Mouse (Mus musculus): ENCODE data around the gene Nfatc3. TPM values are rescaled to one million over a fixed set of nuclear protein-coding genes. Genes with fewer than 3 reads are reported as not detected.

Gene Nfatc3
- polyA plus RNA-seq, 1 experiment from 2014 or later = 4.5 TPM

DNA sequence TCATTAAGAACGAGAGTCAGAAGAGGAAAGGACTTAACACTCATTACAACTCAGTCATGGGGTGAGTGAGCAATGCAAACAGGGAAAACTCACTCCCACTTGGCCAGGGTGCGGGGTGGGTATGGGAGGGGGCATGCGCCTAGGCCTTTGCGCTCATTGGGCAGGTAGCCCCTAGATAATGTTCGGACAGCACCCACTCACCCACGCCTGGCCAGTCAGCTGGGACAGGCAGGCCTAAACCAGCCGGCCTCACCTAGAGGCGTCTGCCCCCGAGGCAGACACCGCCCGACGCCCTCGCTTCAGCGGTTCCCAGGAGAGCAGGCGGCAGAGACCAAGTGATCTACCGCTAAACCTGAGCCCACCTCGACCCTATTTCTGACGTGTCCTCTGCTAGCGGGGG lies 77.0 kb downstream of the Nfatc3 start:
- peak; percentile 2 for ATAC-seq
- Histone ChIP-seq H3K4me2 (ENCODE audit: low read depth, low read length) (peak overlapping the region; percentile 93), H3K27ac (ENCODE audit: low read length) (peak overlapping the region; percentile 77), H3K9ac (ENCODE audit: low read depth, low read length) (peak overlapping the region; percentile 82), H3K36me3 (ENCODE audit: control insufficient read depth, insufficient read depth, low read length) (no peaks in the 10 kb centered on the region; the same call in 1 of the 2 replicates), H3K4me3 (ENCODE audit: low read length) (peak overlapping the region; percentile 65), H3K27me3 (replicated peaks; ENCODE audit: control insufficient read depth, insufficient read depth, low read length) (peaks cover 13% of the 10 kb centered on the region), H3K9me3 (ENCODE audit: control insufficient read depth, low read length) (no peaks in the 10 kb centered on the region), H3K4me1 (ENCODE audit: control insufficient read depth, insufficient read depth, low read length) (peaks cover 17% of the 10 kb centered on the region)
- WGBS = 4% methylated on average over 19 of the region's 19 CpGs

DNA sequence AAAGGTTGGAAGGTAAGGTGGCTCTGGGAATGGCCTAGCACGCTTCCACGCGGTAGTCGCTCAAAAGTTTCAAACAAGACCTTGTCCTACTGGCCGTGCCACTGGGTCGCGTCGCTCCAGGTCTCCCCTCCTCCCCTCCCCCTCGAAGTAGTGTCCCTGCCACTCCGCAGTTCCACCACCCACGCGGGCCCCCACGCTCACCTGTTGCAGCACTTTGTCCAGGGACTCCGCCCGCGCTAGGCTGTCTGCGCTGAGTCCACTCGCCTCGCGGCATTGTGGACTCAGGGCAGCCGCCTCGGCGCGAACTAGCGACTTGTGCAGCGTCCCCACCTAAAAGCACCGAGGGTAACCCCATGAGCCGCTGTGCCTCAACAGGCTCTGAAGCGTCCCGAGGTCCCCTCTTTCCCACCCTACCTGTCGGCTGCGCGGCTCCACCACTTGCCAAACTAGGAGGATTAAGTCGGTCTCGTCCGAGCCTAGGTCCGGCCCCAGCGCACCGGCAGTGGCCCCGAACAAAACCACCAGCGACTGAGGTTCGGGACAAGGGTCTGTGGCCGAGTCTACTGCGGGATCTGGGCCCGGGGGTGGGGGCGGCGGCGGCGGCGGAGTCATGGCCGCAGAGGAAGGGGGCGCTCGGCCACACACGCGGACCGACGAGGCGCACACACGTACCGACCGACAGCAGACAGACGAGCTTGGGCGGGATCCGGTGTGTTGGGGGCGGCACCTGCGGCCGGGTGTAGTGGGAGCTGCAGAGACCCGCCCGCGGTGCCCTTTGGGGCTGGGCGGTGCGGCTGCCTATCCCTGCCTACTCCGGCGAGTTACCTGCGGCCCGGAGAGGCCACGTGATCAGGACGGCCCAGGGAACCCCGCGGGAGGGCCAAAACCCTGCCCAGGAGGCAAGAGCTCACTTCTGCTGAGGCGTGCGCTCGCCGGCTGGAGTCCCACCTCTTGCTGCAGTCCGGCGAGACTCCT lies 77.8 kb downstream of the Nfatc3 start, which contains the start of gene Esrp2:
Esrp2 (minus strand) TSS at position 819 of the 975 bp plus-strand sequence.
- peak; percentile 82 for ATAC-seq
- under 1% methylated on average over 85 of the region's 86 CpGs for WGBS
- Histone ChIP-seq H3K4me1 (ENCODE audit: control insufficient read depth, insufficient read depth, low read length) (peaks cover 20% of the 10 kb centered on the region), H3K27ac (ENCODE audit: low read length) (peak within 1 kb of the TSS; percentile 82), H3K27me3 (replicated peaks; ENCODE audit: control insufficient read depth, insufficient read depth, low read length) (peaks cover 13% of the 10 kb centered on the region), H3K4me2 (ENCODE audit: low read depth, low read length) (peak within 1 kb of the TSS; percentile 93), H3K4me3 (ENCODE audit: low read length) (peak within 1 kb of the TSS; percentile 65), H3K9ac (ENCODE audit: low read depth, low read length) (peak within 1 kb of the TSS; percentile 82), H3K36me3 (ENCODE audit: control insufficient read depth, insufficient read depth, low read length) (no peaks in the 10 kb centered on the region; the same call in 1 of the 2 replicates), H3K9me3 (ENCODE audit: control insufficient read depth, low read length) (no peaks in the 10 kb centered on the region)

DNA sequence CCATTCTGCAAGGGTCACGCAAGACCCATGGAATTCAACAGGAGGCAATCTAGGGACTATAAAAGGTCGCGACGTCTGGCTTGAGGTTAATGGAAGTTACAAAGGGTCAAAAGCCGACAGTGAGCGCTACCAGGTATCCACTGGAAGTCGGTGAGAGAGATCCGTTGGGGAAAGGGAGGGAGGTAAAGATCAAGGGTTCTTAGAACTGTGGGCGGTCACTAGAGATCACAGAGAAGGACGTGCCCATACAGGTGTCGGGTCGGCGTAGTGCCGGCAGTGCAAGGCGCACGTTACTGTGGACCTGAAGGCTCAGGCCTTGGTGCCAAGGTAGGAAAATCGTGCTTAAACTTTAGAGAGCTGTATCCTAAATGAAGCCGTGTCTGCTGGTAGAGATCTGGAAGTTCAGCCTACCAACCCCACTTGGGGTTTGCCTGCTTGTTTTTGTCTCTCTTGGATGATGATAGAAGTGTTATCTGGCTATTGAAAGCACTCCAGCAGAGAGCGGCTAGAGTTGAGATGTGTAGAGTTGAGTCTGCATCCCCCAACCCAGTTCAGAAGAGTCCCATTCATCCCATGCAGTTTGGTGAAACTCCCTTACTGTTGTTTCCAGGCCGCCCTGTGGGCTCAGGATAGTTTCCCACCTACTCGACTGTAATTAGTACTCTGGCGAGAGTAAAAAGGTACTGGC lies 78.7 kb downstream of the Nfatc3 start:
- peak overlapping the region; percentile 82 for H3K27ac ChIP-seq (ENCODE audit: low read length)
- WGBS = 5% methylated on average over 22 of the region's 22 CpGs
- peaks cover 20% of the 10 kb centered on the region for H3K4me1 ChIP-seq (ENCODE audit: control insufficient read depth, insufficient read depth, low read length)
- H3K4me3 ChIP-seq (ENCODE audit: low read length) = peak overlapping the region; percentile 65
- H3K36me3 ChIP-seq (ENCODE audit: control insufficient read depth, insufficient read depth, low read length) = no peaks in the 10 kb centered on the region; the same call in 1 of the 2 replicates
- H3K9ac ChIP-seq (ENCODE audit: low read depth, low read length) = peak overlapping the region; percentile 82
- peaks cover 13% of the 10 kb centered on the region for H3K27me3 ChIP-seq (replicated peaks; ENCODE audit: control insufficient read depth, insufficient read depth, low read length)
- H3K4me2 ChIP-seq (ENCODE audit: low read depth, low read length) = peak overlapping the region; percentile 93
- H3K9me3 ChIP-seq (ENCODE audit: control insufficient read depth, low read length) = no peaks in the 10 kb centered on the region
- ATAC-seq = 0 out of 2 replicates have a peak, but pooled peaks have one; percentile 14

DNA sequence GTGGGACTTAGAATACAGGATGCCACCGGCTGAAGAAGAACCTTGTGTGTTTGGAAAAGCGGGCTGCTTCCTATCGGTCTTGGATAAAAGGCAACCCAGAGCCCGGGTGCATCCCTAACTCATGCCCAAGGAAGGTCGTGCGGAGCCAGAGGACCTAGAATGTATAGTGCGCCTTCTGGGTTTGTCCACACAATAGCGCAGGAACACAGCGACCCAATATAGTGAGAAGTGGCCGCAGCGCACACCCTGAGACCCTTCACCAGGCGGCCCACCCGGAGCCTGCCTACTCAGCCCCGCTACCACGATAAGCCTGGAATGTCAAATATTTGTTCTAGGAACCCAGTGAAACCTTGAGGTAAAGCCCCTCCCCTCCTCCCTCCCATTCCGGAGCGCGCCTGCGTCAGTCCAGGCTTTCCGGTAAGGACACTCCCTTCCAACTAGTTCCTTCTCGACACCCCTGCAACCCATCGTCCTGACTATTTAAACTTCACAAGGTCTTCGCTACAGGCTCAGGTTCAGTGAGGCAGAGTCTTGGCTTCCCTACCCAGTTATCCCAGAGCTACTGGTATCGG lies 79.4 kb downstream of the Nfatc3 start:
- Histone ChIP-seq H3K27me3 (replicated peaks; ENCODE audit: control insufficient read depth, insufficient read depth, low read length) (peaks cover 13% of the 10 kb centered on the region), H3K27ac (ENCODE audit: low read length) (peak overlapping the region; percentile 82), H3K9me3 (ENCODE audit: control insufficient read depth, low read length) (no peaks in the 10 kb centered on the region), H3K9ac (ENCODE audit: low read depth, low read length) (peak overlapping the region; percentile 82), H3K4me3 (ENCODE audit: low read length) (peak overlapping the region; percentile 65), H3K4me2 (ENCODE audit: low read depth, low read length) (peak overlapping the region; percentile 93), H3K36me3 (ENCODE audit: control insufficient read depth, insufficient read depth, low read length) (no peaks in the 10 kb centered on the region; the same call in 1 of the 2 replicates), H3K4me1 (ENCODE audit: control insufficient read depth, insufficient read depth, low read length) (peaks cover 20% of the 10 kb centered on the region)
- under 1% methylated on average over 24 of the region's 24 CpGs for WGBS
- peak; percentile 7; the same call in 1 of the 2 replicates for ATAC-seq

DNA sequence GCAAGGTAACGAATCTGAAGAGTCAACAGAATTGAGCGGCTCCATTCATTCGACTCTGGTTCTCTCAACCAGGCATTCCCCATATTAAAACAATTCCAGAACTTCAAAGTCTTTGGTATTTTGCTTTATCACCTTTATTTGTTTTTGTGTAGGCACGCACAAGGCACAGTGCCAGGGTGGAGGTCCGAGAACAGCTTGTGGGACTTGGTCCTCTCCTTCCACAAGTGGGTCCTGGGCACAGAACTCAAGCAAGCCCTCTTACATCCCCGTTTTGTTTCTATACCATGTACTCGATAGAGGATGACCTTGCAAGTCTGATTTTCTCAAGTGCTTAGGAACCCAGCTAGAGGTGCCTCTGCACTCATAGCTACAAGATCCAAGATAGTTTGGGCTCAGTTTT lies 80.0 kb downstream of the Nfatc3 start:
- H3K27ac ChIP-seq (ENCODE audit: low read length) = peak overlapping the region; percentile 57
- peak overlapping the region; percentile 93 for H3K4me2 ChIP-seq (ENCODE audit: low read depth, low read length)
- WGBS = 12% methylated on average over 7 of the region's 7 CpGs
- H3K9ac ChIP-seq (ENCODE audit: low read depth, low read length) = peak overlapping the region; percentile 82
- peaks cover 20% of the 10 kb centered on the region for H3K4me1 ChIP-seq (ENCODE audit: control insufficient read depth, insufficient read depth, low read length)
- no peaks in the 10 kb centered on the region for H3K9me3 ChIP-seq (ENCODE audit: control insufficient read depth, low read length)
- ATAC-seq = no peak
- no peaks in the 10 kb centered on the region for H3K36me3 ChIP-seq (ENCODE audit: control insufficient read depth, insufficient read depth, low read length)
- peaks cover 13% of the 10 kb centered on the region for H3K27me3 ChIP-seq (replicated peaks; ENCODE audit: control insufficient read depth, insufficient read depth, low read length)
- peak overlapping the region; percentile 65 for H3K4me3 ChIP-seq (ENCODE audit: low read length)

DNA sequence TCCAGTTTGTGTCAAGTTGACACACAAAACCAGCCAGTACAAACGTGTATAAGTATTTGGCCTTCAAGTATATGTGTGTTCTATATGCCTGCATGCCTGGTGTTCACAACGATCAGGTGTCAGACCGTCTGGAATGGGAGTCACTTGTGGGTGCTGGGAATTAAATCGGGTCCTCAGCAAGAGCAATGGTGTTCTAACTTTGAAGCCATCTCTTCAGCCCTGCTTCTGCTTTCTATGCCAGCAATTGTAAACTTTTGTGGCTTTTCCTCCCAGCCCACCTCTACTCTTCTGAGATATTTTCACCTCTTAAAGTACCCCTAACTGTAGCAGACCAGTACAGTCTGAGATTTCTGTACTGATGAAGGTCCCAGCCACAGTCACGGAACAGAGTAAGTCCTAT lies 81.6 kb downstream of the Nfatc3 start:
- Histone ChIP-seq H3K4me3 (ENCODE audit: low read length) (no peak overlapping the region), H3K27me3 (replicated peaks; ENCODE audit: control insufficient read depth, insufficient read depth, low read length) (peaks cover 6% of the 10 kb centered on the region), H3K4me2 (ENCODE audit: low read depth, low read length) (no peak overlapping the region), H3K27ac (ENCODE audit: low read length) (no peak overlapping the region), H3K36me3 (ENCODE audit: control insufficient read depth, insufficient read depth, low read length) (no peaks in the 10 kb centered on the region), H3K4me1 (ENCODE audit: control insufficient read depth, insufficient read depth, low read length) (peaks cover 11% of the 10 kb centered on the region; the same call in 1 of the 2 replicates), H3K9ac (ENCODE audit: low read depth, low read length) (no peak overlapping the region), H3K9me3 (ENCODE audit: control insufficient read depth, low read length) (no peaks in the 10 kb centered on the region)
- 73% methylated on average over 5 of the region's 5 CpGs for WGBS
- ATAC-seq = no peak

DNA sequence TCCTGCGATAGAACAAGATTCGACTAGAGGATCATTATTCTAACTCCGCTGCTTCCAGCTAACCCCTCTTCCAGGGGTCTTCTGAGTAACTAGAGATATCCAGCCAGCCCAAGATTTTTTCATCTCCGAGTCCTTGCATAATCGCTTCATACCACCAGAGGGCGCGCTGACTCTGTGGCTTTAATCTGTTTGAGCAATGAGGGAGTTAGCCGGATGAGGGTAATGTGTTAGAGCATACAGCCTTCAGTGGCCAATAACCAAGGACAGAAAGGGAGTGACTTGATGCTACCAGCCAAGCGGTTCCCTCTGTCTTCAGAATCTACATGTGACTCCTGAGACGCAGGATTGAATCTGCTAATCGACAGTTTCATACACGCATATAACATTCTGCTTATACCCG lies 82.1 kb downstream of the Nfatc3 start:
- no peak overlapping the region for H3K27ac ChIP-seq (ENCODE audit: low read length)
- H3K9me3 ChIP-seq (ENCODE audit: control insufficient read depth, low read length) = no peaks in the 10 kb centered on the region
- 0 out of 2 replicates have a peak overlapping the region, but pooled peaks have one; percentile 7 for H3K4me2 ChIP-seq (ENCODE audit: low read depth, low read length)
- no peak overlapping the region for H3K9ac ChIP-seq (ENCODE audit: low read depth, low read length)
- ATAC-seq = no peak
- H3K27me3 ChIP-seq (replicated peaks; ENCODE audit: control insufficient read depth, insufficient read depth, low read length) = peaks cover 3% of the 10 kb centered on the region; the same call in 1 of the 2 replicates
- WGBS = 13% methylated on average over 13 of the region's 13 CpGs
- peaks cover 11% of the 10 kb centered on the region; the same call in 1 of the 2 replicates for H3K4me1 ChIP-seq (ENCODE audit: control insufficient read depth, insufficient read depth, low read length)
- no peak overlapping the region for H3K4me3 ChIP-seq (ENCODE audit: low read length)
- H3K36me3 ChIP-seq (ENCODE audit: control insufficient read depth, insufficient read depth, low read length) = no peaks in the 10 kb centered on the region

DNA sequence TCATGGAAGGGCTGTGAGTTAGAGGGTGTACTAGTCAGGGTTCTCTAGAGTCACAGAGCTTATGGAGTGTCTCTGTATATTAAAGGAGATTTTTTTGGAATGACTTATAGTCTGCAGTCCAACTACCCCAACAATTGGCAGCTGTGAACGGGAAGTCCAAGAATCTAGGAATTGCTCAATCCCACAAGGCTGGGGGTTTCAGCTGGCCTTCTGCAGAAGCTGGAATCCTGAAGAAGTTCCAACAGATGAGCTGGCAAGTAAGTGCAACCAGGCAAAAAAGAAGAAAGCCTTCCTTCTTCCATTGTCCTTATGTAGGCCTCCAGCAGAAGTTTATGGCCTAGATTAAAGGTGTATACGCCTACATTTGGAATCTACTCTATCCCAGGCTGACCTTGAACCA lies 86.7 kb downstream of the Nfatc3 start:
- Histone ChIP-seq H3K9me3 (ENCODE audit: control insufficient read depth, low read length) (no peaks in the 10 kb centered on the region), H3K4me3 (ENCODE audit: low read length) (no peak overlapping the region), H3K4me2 (ENCODE audit: low read depth, low read length) (no peak overlapping the region), H3K27ac (ENCODE audit: low read length) (no peak overlapping the region), H3K36me3 (ENCODE audit: control insufficient read depth, insufficient read depth, low read length) (no peaks in the 10 kb centered on the region), H3K9ac (ENCODE audit: low read depth, low read length) (no peak overlapping the region), H3K4me1 (ENCODE audit: control insufficient read depth, insufficient read depth, low read length) (0 out of 2 replicates have a peak, but pooled peaks cover 4% of the 10 kb centered on the region), H3K27me3 (replicated peaks; ENCODE audit: control insufficient read depth, insufficient read depth, low read length) (no peaks in the 10 kb centered on the region)
- no peak for ATAC-seq
- 69% methylated on average over 2 of the region's 2 CpGs for WGBS

DNA sequence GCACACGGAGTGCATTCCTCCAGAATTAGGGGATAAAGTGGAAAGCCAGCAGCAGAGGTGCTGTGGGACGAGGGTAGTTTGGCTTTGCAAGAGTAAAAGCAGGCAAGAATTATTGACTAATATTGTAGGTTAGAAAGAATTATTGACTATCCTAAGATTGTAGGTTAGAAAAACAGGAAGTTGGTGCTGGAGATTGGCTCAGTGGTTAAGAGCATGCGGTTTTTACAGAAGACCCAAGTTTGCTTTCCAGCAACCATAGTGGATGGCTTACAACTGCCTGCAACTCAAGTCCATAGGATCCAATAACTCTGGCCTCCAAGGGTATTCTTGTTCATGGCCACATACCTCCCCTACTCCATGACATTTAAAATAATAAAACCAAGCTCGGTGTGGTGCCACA lies 87.4 kb downstream of the Nfatc3 start:
- no peak for ATAC-seq
- Histone ChIP-seq H3K27me3 (replicated peaks; ENCODE audit: control insufficient read depth, insufficient read depth, low read length) (no peaks in the 10 kb centered on the region), H3K36me3 (ENCODE audit: control insufficient read depth, insufficient read depth, low read length) (no peaks in the 10 kb centered on the region), H3K4me2 (ENCODE audit: low read depth, low read length) (no peak overlapping the region), H3K9me3 (ENCODE audit: control insufficient read depth, low read length) (no peaks in the 10 kb centered on the region), H3K9ac (ENCODE audit: low read depth, low read length) (no peak overlapping the region), H3K4me3 (ENCODE audit: low read length) (no peak overlapping the region), H3K4me1 (ENCODE audit: control insufficient read depth, insufficient read depth, low read length) (peaks cover 7% of the 10 kb centered on the region), H3K27ac (ENCODE audit: low read length) (no peak overlapping the region)
- 91% methylated on average over 4 of the region's 4 CpGs for WGBS
